Mouse (Mus musculus) CH12.LX (cell line): ENCODE measurements at regions not wholly inside any gene's neighbourhood (a gene's known extent, or its start where the extent isn't known, plus 50 kb on each side); places are given as distances from the start of the nearest gene placed in this dataset.

Experiments used
- MAZ ChIP-seq: IDR thresholded peaks from 2 replicates; pipeline ENCODE4 v1.6.1; 2012; ENCODE audit warnings: low read depth, mild to moderate bottlenecking, inconsistent platforms, low read length, improper control_type of control experiment, moderate library complexity
- NELFE ChIP-seq: IDR thresholded peaks from 2 replicates; pipeline ENCODE4 v1.6.1; 2011; ENCODE audit warnings: low read depth, low read length, improper control_type of control experiment
- POLR2A ChIP-seq: IDR thresholded peaks from 2 replicates; pipeline ENCODE4 v1.6.1; 2011; ENCODE audit warnings: low read depth, mild to moderate bottlenecking, improper control_type of control experiment, low read length
- POLR2AphosphoS2 ChIP-seq: IDR thresholded peaks from 2 replicates; pipeline ENCODE4 v1.6.1; 2011; ENCODE audit warnings: low read depth, low read length, improper control_type of control experiment
- USF1 ChIP-seq: IDR thresholded peaks from 2 replicates; pipeline ENCODE4 v1.6.1; 2014; ENCODE audit warnings: low read depth, mild to moderate bottlenecking, inconsistent platforms, low read length, improper control_type of control experiment

GRCm38 (mm10) chr16:18696820-18697168, 67.0 kb upstream of the Sept5 start:
- TF ChIP-seq NELFE (no peak), POLR2AphosphoS2 (no peak), POLR2A (no peak), USF1 (no peak), MAZ (no peak)
